Mouse (Mus musculus): ENCODE data around the gene Phf21b. TPM values are rescaled to one million over a fixed set of nuclear protein-coding genes. Genes with fewer than 3 reads are reported as not detected.

Phf21b gene
- polyA plus RNA-seq, 1 experiment from 2014 or later, result 0.16 TPM

GRCm38 (mm10) chr15:84820811-84821210 lies 35.0 kb downstream of the Phf21b start:
- H3K9me3 ChIP-seq (ENCODE audit: control insufficient read depth, low read length), result no peaks in the 10 kb centered on the region
- H3K36me3 ChIP-seq (ENCODE audit: control insufficient read depth, insufficient read depth, low read length), result no peaks in the 10 kb centered on the region
- H3K27ac ChIP-seq (replicated peaks), result no peak overlapping the region
- no peak overlapping the region for H3K9ac ChIP-seq (ENCODE audit: low read length)
- WGBS, result 82% methylated on average over 4 of the region's 4 CpGs
- no peaks in the 10 kb centered on the region for H3K27me3 ChIP-seq (ENCODE audit: control insufficient read depth, insufficient read depth, low read length)
- H3K4me3 ChIP-seq (ENCODE audit: low read depth, low read length), result no peak overlapping the region
- no peak for ATAC-seq (ENCODE audit: low FRiP score, low TSS enrichment)
- H3K4me1 ChIP-seq (replicated peaks; ENCODE audit: control insufficient read depth, insufficient read depth), result no peaks in the 10 kb centered on the region
- DNase-seq (ENCODE audit: low spot score), result no peak
- no peak overlapping the region for H3K4me2 ChIP-seq (replicated peaks; ENCODE audit: low read depth)
- TF ChIP-seq EP300 (optimal IDR thresholded peaks at IDR 0.05), result no peak
- no peak for TF ChIP-seq CTCF (IDR thresholded peaks at IDR 0.05; ENCODE audit: low read depth)

- no peaks in the 10 kb centered on the region for H3K4me1 ChIP-seq (replicated peaks; ENCODE audit: control insufficient read depth, insufficient read depth)
- no peaks in the 10 kb centered on the region for H3K36me3 ChIP-seq (ENCODE audit: control insufficient read depth, insufficient read depth, low read length)
- no peaks in the 10 kb centered on the region for H3K27me3 ChIP-seq (ENCODE audit: control insufficient read depth, insufficient read depth, low read length)
- H3K4me3 ChIP-seq (ENCODE audit: low read depth, low read length), result no peak overlapping the region
- WGBS, result 86% methylated on average over 11 of the region's 11 CpGs
- ATAC-seq (ENCODE audit: low FRiP score, low TSS enrichment) (no peak), DNase-seq (ENCODE audit: low spot score) (no peak)
- H3K9ac ChIP-seq (ENCODE audit: low read length), result no peak overlapping the region
- no peak for TF ChIP-seq EP300 (optimal IDR thresholded peaks at IDR 0.05)
- no peak for TF ChIP-seq CTCF (IDR thresholded peaks at IDR 0.05; ENCODE audit: low read depth)
- H3K9me3 ChIP-seq (ENCODE audit: control insufficient read depth, low read length), result no peaks in the 10 kb centered on the region
- no peak overlapping the region for H3K4me2 ChIP-seq (replicated peaks; ENCODE audit: low read depth)
- no peak overlapping the region for H3K27ac ChIP-seq (replicated peaks)
Measured at GRCm38 (mm10) chr15:84818284-84818683, 37.6 kb downstream of the Phf21b start.

- no peak overlapping the region for H3K4me3 ChIP-seq (ENCODE audit: low read depth, low read length)
- no peak overlapping the region for H3K9ac ChIP-seq (ENCODE audit: low read length)
- no peaks in the 10 kb centered on the region for H3K4me1 ChIP-seq (replicated peaks; ENCODE audit: control insufficient read depth, insufficient read depth)
- H3K9me3 ChIP-seq (ENCODE audit: control insufficient read depth, low read length), result no peaks in the 10 kb centered on the region
- no peaks in the 10 kb centered on the region for H3K36me3 ChIP-seq (ENCODE audit: control insufficient read depth, insufficient read depth, low read length)
- 75% methylated on average over 3 of the region's 3 CpGs for WGBS
- H3K27me3 ChIP-seq (ENCODE audit: control insufficient read depth, insufficient read depth, low read length), result no peaks in the 10 kb centered on the region
- DNase-seq (ENCODE audit: low spot score) (no peak), ATAC-seq (ENCODE audit: low FRiP score, low TSS enrichment) (no peak)
- H3K27ac ChIP-seq (replicated peaks), result no peak overlapping the region
- no peak overlapping the region for H3K4me2 ChIP-seq (replicated peaks; ENCODE audit: low read depth)
- no peak for TF ChIP-seq CTCF (IDR thresholded peaks at IDR 0.05; ENCODE audit: low read depth)
- no peak for TF ChIP-seq EP300 (optimal IDR thresholded peaks at IDR 0.05)
Measured at GRCm38 (mm10) chr15:84817589-84817988, 38.3 kb downstream of the Phf21b start.

- ATAC-seq (ENCODE audit: low FRiP score, low TSS enrichment), result no peak
- 43% methylated on average over 4 of the region's 4 CpGs for WGBS
Measured at GRCm38 (mm10) chr15:84815171-84815570, 40.7 kb downstream of the Phf21b start.

GRCm38 (mm10) chr15:84812831-84813357 lies 43.0 kb downstream of the Phf21b start:
- no peak overlapping the region for H3K9ac ChIP-seq (ENCODE audit: low read length)
- ATAC-seq (ENCODE audit: low FRiP score, low TSS enrichment) (no peak), DNase-seq (ENCODE audit: low spot score) (no peak)
- H3K9me3 ChIP-seq (ENCODE audit: control insufficient read depth, low read length), result no peaks in the 10 kb centered on the region
- H3K36me3 ChIP-seq (ENCODE audit: control insufficient read depth, insufficient read depth, low read length), result no peaks in the 10 kb centered on the region
- TF ChIP-seq CTCF (IDR thresholded peaks at IDR 0.05; ENCODE audit: low read depth) (no peak), EP300 (optimal IDR thresholded peaks at IDR 0.05) (no peak)
- H3K4me3 ChIP-seq (ENCODE audit: low read depth, low read length), result no peak overlapping the region
- H3K4me1 ChIP-seq (replicated peaks; ENCODE audit: control insufficient read depth, insufficient read depth), result no peaks in the 10 kb centered on the region
- no peaks in the 10 kb centered on the region for H3K27me3 ChIP-seq (ENCODE audit: control insufficient read depth, insufficient read depth, low read length)
- H3K4me2 ChIP-seq (replicated peaks; ENCODE audit: low read depth), result no peak overlapping the region
- WGBS, result 80% methylated on average over 11 of the region's 11 CpGs
- no peak overlapping the region for H3K27ac ChIP-seq (replicated peaks)

More at GRCm38 (mm10) chr15:84815171-84815570, 40.7 kb downstream of the Phf21b start:
- H3K4me3 ChIP-seq (ENCODE audit: low read depth, low read length), result no peak overlapping the region
- no peak overlapping the region for H3K4me2 ChIP-seq (replicated peaks; ENCODE audit: low read depth)
- H3K27ac ChIP-seq (replicated peaks), result no peak overlapping the region
- no peaks in the 10 kb centered on the region for H3K36me3 ChIP-seq (ENCODE audit: control insufficient read depth, insufficient read depth, low read length)
- TF ChIP-seq CTCF (IDR thresholded peaks at IDR 0.05; ENCODE audit: low read depth) (no peak), EP300 (optimal IDR thresholded peaks at IDR 0.05) (no peak)
- H3K27me3 ChIP-seq (ENCODE audit: control insufficient read depth, insufficient read depth, low read length), result no peaks in the 10 kb centered on the region
- no peak for DNase-seq (ENCODE audit: low spot score)
- no peaks in the 10 kb centered on the region for H3K9me3 ChIP-seq (ENCODE audit: control insufficient read depth, low read length)
- no peak overlapping the region for H3K9ac ChIP-seq (ENCODE audit: low read length)
- no peaks in the 10 kb centered on the region for H3K4me1 ChIP-seq (replicated peaks; ENCODE audit: control insufficient read depth, insufficient read depth)

GRCm38 (mm10) chr15:84811126-84811525 lies 44.7 kb downstream of the Phf21b start:
- H3K27ac ChIP-seq (replicated peaks), result no peak overlapping the region
- H3K4me1 ChIP-seq (replicated peaks; ENCODE audit: control insufficient read depth, insufficient read depth), result no peaks in the 10 kb centered on the region
- H3K4me3 ChIP-seq (ENCODE audit: low read depth, low read length), result no peak overlapping the region
- H3K9ac ChIP-seq (ENCODE audit: low read length), result no peak overlapping the region
- DNase-seq (ENCODE audit: low spot score) (no peak), ATAC-seq (ENCODE audit: low FRiP score, low TSS enrichment) (no peak)
- H3K4me2 ChIP-seq (replicated peaks; ENCODE audit: low read depth), result no peak overlapping the region
- H3K36me3 ChIP-seq (ENCODE audit: control insufficient read depth, insufficient read depth, low read length), result no peaks in the 10 kb centered on the region
- 67% methylated on average over 5 of the region's 5 CpGs for WGBS
- no peaks in the 10 kb centered on the region for H3K9me3 ChIP-seq (ENCODE audit: control insufficient read depth, low read length)
- no peaks in the 10 kb centered on the region for H3K27me3 ChIP-seq (ENCODE audit: control insufficient read depth, insufficient read depth, low read length)
- TF ChIP-seq CTCF (IDR thresholded peaks at IDR 0.05; ENCODE audit: low read depth) (no peak), EP300 (optimal IDR thresholded peaks at IDR 0.05) (no peak)
